Mouse (Mus musculus): ENCODE measurements around the gene Ahsa1.

DNA sequence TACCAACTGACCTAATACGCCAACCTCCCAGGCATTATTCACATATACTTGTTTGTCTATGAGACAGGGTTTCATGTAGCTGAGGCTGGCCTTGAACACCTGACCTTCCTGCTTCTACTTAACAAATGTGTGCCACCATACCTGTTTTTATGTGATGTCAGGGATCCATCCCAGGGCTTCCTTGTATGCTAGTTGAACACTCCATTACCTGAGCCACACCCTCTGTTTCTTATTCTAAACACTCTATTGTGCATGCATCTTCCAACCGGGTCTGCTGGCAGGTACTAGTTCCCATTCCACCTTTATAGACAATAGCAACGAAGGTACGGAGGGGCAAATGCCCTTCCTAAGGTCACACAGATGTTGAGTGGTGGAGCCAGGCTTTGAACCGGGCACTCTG is 22.8 kb downstream of the Ahsa1 start:
- TF ChIP-seq CTCF (IDR thresholded peaks at IDR 0.05; ENCODE audit: extremely low read depth, insufficient read depth, insufficient read length, insufficient replicate concordance) (no peak), POLR2A (IDR thresholded peaks at IDR 0.05; ENCODE audit: low read depth, low read length) (no peak)
